Mouse (Mus musculus) ovary, postnatal 14 days (tissue): ENCODE measurements around the gene Sdf4.
A peak's percentile ranks its signal among the peaks of the same experiment; 100 is the strongest.

Experiments
- DNase-seq: peaks from one replicate; pipeline ENCODE4 v3.0.0; 2022; ENCODE audit warnings: low spot score

Gene Sdf4

GRCm38 (mm10) chr4:156008369-156008768 lies 15.7 kb downstream of the Sdf4 start:
- DNase-seq: no peak

DNA sequence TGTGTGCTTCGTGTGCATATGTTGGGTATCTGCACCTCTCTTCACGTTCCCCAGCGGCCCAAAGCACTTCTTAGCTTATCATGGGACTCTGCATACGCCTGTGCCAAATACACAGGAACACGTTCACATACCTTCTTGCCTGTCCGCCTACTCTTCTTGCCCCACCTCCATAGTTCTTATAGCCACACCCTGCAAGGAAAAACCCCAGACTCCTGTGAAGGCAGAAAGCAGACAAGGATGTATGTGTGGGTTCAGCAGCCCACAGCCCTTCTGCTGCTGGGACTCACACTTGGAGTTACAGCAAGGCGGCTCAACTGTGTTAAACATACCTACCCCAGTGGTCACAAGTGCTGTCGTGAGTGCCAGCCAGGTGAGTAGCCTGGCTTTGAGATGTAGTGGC lies 21.0 kb downstream of the Sdf4 start, which contains the start of gene Tnfrsf4:
TSS of gene Tnfrsf4 (plus strand) at position 207 of the 400 bp plus-strand sequence.
- no peak for DNase-seq

- DNase-seq: no peak
Measured at GRCm38 (mm10) chr4:156014436-156014835, 21.8 kb downstream of the Sdf4 start.

DNA sequence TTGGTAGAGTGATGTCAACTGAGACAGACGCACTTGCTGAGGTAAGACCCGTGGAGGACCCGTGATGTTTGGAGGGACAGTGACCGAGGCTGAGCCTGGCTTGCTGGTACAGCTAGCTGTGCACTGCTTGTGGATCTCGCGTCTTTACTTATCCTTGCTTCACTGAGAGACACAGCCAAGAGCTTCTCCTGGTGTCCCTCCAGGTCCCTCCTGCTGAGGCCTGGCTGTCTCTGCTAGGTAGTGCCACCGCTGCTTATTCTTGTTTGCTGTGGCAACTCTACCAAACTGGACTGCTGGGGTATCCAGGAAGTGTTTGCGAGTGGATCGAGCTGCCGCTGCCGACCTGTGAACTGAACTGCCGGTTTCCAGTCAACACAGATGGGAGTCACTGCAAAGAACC lies 27.1 kb downstream of the Sdf4 start:
- DNase-seq: no peak

DNA sequence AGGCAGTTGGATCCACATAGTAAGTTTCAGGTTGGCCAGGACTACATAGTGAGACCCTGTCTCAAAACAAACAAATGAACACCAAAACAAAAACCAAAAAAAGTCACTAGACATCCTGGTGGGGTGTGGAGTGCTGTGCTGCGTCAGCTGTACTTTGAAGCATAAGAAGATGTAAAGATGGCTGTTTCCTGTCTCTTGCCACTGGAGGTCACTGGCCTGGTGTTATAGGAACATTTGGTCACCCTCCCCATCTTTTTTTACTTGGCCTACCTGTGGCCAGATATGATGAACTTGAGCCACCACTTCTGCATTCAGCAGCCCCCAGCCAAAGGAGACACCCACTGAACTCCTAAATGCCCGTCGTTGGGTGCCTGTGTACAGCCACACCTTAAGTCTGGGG lies 28.7 kb downstream of the Sdf4 start:
- no peak for DNase-seq

- no peak for DNase-seq
Measured at GRCm38 (mm10) chr4:156021942-156022419, 29.3 kb downstream of the Sdf4 start.

- DNase-seq: no peak
Measured at GRCm38 (mm10) chr4:156023520-156023919, 30.8 kb downstream of the Sdf4 start.

- DNase-seq: no peak
Measured at GRCm38 (mm10) chr4:156024184-156024583, 31.5 kb downstream of the Sdf4 start.

DNA sequence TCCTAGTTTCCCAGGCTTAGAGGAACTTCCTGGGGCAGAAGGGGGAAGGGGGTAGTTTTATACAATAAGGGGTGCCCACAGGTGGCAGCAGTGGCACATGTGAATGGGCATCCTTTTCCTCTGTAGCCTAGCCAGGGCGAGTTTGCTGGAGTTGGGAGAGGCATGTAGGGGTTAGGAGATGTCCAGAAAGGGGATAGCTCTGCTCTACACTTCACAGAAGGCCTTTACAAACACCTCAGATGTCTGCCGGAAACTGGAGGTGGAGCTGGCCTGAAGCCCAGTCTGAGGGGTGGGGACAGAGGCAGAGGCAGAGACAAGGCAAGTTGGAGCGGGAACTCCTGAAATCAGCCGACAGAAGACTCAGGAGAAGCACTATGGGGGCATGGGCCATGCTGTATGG lies 33.3 kb downstream of the Sdf4 start, which contains the start of gene Tnfrsf18:
TSS of gene Tnfrsf18 (plus strand) at position 152 of the 400 bp plus-strand sequence.
- no peak for DNase-seq

DNA sequence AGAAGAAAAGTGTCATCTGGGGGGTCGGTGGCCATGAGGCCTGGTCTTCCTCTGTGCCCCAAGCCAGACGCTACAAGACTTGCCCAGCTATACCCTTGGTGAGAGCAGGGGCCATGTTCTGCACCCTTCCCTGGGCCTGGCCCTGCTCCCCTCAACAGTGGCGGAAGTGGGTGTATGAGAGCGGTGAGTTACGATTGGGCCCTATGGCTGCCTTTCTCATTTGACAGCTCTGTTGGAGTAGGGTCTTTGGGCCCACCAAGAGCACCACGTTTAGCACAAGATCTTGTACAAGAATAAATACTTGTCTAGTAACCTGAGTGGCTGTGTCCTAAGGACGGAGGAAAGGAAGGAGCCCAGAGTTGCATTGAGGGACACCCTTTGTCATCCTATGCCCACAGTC lies 35.9 kb downstream of the Sdf4 start:
- DNase-seq: no peak

GRCm38 (mm10) chr4:156030651-156031118 lies 38.0 kb downstream of the Sdf4 start:
- DNase-seq: no peak

- DNase-seq: no peak
Measured at GRCm38 (mm10) chr4:156031255-156031592, 38.6 kb downstream of the Sdf4 start.

GRCm38 (mm10) chr4:156031593-156032391 lies 39.1 kb downstream of the Sdf4 start:
- peak; percentile 73 for DNase-seq

GRCm38 (mm10) chr4:156032856-156033255 lies 40.2 kb downstream of the Sdf4 start:
- no peak for DNase-seq

DNA sequence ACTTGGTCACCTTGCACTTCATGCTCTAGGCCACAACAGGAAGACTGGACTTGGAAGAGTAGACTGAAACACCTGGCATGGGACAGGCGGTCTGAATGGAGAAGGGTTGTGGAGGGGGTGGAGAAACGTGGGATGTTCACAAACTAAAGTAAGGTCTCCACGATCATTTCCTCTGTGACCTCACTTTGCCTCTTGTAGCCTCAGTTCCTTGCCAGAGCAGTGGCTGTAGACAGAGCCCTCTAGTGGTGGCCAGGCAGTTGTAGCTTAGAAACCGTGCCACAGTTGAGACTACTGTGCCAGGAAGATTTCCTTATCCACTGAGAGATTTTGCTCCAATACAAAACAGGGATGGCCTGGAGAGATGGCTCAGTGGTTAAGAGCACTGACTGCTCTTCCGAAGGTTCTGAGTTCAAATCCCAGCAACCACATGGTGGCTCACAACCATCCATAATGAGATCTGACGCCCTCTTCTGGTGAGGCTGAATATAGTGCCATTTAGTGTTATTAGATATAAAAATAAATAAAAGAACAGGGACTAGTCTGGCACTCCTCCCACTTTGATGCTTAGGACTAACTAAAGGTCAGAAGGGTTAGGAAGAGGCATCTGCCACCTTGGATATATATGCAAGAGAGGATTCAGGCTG lies 40.9 kb downstream of the Sdf4 start:
- no peak for DNase-seq

GRCm38 (mm10) chr4:156034301-156034700 lies 41.6 kb downstream of the Sdf4 start:
- DNase-seq: no peak

DNA sequence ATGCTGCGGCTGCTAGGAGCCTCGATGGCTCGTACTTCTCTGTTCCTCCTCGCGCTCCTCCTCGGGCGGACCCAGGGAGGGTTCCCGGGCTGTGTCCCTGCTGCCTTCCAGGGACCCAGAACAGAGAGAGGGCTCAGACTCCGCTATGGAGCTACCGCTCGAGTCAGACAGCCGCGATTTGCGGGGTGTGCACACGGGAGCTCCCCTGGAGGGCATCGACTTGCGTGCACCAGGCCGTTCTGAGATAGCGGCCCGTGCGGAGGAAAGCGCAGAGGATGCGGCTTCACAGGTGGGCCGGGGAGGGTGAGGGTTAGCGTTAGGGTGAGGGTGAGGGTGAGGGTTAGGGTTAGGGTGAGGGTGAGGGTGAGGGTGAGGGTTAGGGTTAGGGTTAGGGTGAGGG lies 42.2 kb downstream of the Sdf4 start:
- no peak for DNase-seq

DNA sequence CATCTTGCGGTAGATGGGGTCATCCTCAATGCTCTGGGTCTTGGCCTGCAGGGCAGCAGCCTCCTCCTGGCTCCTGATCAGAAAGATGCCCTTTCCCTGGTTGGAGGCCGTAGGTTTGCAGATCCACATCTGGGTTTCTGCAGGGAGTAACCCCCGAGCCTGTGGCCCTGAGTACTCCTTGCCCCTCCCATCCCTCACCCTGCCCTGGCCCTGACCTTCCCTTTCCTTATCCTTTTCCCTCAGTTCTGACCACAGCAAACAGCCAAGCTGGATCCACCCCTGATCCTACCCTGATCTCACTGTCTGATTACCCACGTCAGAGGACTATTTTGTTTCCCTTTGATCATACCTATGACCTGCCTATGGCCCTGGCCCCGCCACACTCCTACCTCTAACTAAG lies 52.1 kb downstream of the Sdf4 start:
- no peak for DNase-seq

DNA sequence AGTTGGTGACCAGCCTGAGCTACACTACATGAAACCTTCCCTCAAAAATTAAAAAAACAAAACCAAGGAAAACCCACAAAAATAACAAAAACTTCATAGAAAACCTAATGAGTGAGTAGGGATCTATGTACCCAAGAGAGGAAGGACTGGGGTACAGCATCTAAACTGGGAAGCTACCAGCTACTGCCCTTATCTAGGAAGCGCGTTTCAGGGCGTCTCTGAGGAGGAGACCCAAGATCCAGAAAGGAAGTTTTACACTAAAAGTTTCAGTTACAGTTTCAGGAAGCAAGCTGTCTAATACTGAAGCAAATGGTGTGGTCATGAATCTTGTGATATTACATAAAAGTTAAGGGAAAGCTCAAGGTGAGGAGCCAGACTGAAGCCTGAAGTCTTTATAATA lies 57.1 kb downstream of the Sdf4 start:
- no peak for DNase-seq

- no peak for DNase-seq
Measured at GRCm38 (mm10) chr4:156050391-156050980, 57.8 kb downstream of the Sdf4 start.

DNA sequence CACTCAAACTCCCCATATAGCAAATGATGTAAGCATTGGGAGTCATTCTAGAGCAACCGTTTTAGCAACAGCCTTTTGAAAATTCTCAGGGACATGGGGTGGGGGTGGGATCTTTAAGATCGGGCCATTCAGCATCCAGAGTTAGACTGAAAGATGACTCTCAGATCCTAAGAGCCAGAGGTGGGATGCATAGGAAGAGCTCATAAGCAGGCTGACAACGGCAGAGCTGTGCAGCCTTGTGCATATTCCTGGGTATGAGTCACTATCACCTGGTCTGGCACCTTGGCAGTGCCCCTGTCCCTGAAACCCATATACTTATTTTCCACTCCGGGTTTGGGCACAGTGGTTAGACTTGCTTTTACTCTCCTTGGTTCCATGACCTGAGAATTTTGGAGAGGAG lies 60.4 kb downstream of the Sdf4 start:
- DNase-seq: no peak

DNA sequence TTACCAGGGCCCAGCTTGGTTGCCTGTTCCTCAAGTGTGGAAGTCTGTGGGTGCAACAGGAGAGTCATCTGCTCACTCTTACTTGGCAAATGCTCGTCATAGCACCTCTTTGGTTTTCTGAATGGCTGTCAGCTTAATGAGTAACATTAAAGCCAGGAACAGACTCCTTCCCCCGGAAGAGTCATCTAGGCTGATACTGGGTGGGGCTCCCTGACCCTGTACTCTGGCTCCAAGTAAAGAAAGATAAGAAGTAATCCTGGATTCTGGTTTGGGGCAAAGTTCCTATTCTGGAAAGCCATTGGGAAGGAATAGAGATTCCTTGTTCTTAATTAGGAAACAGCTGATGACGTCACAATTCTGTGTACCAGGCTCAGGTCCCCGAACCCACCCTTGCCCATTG lies 61.5 kb downstream of the Sdf4 start:
- no peak for DNase-seq

- no peak for DNase-seq
Measured at GRCm38 (mm10) chr4:156054606-156055005, 61.9 kb downstream of the Sdf4 start.
